Mouse (Mus musculus) embryo, embryonic 11 days (tissue): ENCODE results near the gene Myo5a.

Source experiments
- DNase-seq: peaks from one replicate; pipeline ENCODE4 v3.0.0-alpha.2; 2015

The Myo5a gene

GRCm38 (mm10) chr9:75253766-75254165, 183.0 kb downstream of the Myo5a start:
- DNase-seq: no peak

GRCm38 (mm10) chr9:75254196-75254955, 183.6 kb downstream of the Myo5a start:
- peak; percentile 44 for DNase-seq

GRCm38 (mm10) chr9:75255820-75256545, 185.2 kb downstream of the Myo5a start:
- DNase-seq: no peak

GRCm38 (mm10) chr9:75258792-75259191, 188.0 kb downstream of the Myo5a start:
- no peak for DNase-seq

GRCm38 (mm10) chr9:75259656-75260055, 188.8 kb downstream of the Myo5a start:
- no peak for DNase-seq

- DNase-seq: peak; percentile 72
Observed at GRCm38 (mm10) chr9:75261332-75261872, 190.6 kb downstream of the Myo5a start.

GRCm38 (mm10) chr9:75262235-75262826, 191.5 kb downstream of the Myo5a start:
- DNase-seq: peak; percentile 36

- no peak for DNase-seq
Observed at GRCm38 (mm10) chr9:75264008-75264718, 193.3 kb downstream of the Myo5a start.

GRCm38 (mm10) chr9:75267147-75267546, 196.3 kb downstream of the Myo5a start:
- DNase-seq: no peak

- DNase-seq: no peak
Observed at GRCm38 (mm10) chr9:75270382-75270781, 199.6 kb downstream of the Myo5a start.

GRCm38 (mm10) chr9:75271539-75271938, 200.7 kb downstream of the Myo5a start:
- DNase-seq: no peak
